Mouse (Mus musculus) heart, postnatal 4 days (tissue): ENCODE data around the gene Card11. TPM values are rescaled to one million over a fixed set of nuclear protein-coding genes. Genes with fewer than 3 reads are reported as not detected.

Experiments
- DNase-seq: peaks from one replicate; pipeline ENCODE4 v3.0.0; 2021
- total RNA-seq, 2 experiments: library from RNA; stranded (reverse); gene quantifications; 2 replicates each; pipeline ENCODE4 v1.2.3; 2021

Card11 gene
- total RNA-seq: under 1 TPM; 0.14 to 0.38 TPM

GRCm38 (mm10) chr5:141000349-141000748 is at the start of gene Card11:
Card11 (minus strand) TSS chr5:141000582.
- no peak for DNase-seq

- DNase-seq: no peak
Measured at GRCm38 (mm10) chr5:141047651-141048218, 47.4 kb upstream of the Card11 start.

- no peak for DNase-seq
Measured at GRCm38 (mm10) chr5:141044976-141045375, 44.6 kb upstream of the Card11 start.

GRCm38 (mm10) chr5:141043654-141044447 is 43.5 kb upstream of the Card11 start:
- no peak for DNase-seq

GRCm38 (mm10) chr5:141042406-141042805 is 42.0 kb upstream of the Card11 start:
- DNase-seq: no peak

- DNase-seq: no peak
Measured at GRCm38 (mm10) chr5:141040846-141041245, 40.5 kb upstream of the Card11 start.

GRCm38 (mm10) chr5:141038342-141038741 is 38.0 kb upstream of the Card11 start:
- DNase-seq: no peak

GRCm38 (mm10) chr5:141035346-141035745 is 35.0 kb upstream of the Card11 start:
- DNase-seq: no peak

GRCm38 (mm10) chr5:141034301-141034700 is 33.9 kb upstream of the Card11 start:
- no peak for DNase-seq

GRCm38 (mm10) chr5:141033001-141033400 is 32.6 kb upstream of the Card11 start:
- DNase-seq: no peak

GRCm38 (mm10) chr5:141029364-141029763 is 29.0 kb upstream of the Card11 start:
- no peak for DNase-seq

- no peak for DNase-seq
Measured at GRCm38 (mm10) chr5:141025635-141026034, 25.3 kb upstream of the Card11 start.

GRCm38 (mm10) chr5:141024435-141024834 is 24.1 kb upstream of the Card11 start:
- no peak for DNase-seq

- DNase-seq: no peak
Measured at GRCm38 (mm10) chr5:141017927-141018700, 17.7 kb upstream of the Card11 start.

GRCm38 (mm10) chr5:141016082-141016481 is 15.7 kb upstream of the Card11 start:
- no peak for DNase-seq

GRCm38 (mm10) chr5:141014216-141014615 is 13.8 kb upstream of the Card11 start:
- no peak for DNase-seq

- DNase-seq: no peak
Measured at GRCm38 (mm10) chr5:141013465-141013864, 13.1 kb upstream of the Card11 start.

GRCm38 (mm10) chr5:141005491-141005890 is 5.1 kb upstream of the Card11 start:
- no peak for DNase-seq

- no peak for DNase-seq
Measured at GRCm38 (mm10) chr5:141004078-141004763, 3.8 kb upstream of the Card11 start.

GRCm38 (mm10) chr5:140999178-140999672 is 1.2 kb downstream of the Card11 start:
- no peak for DNase-seq

- no peak for DNase-seq
Measured at GRCm38 (mm10) chr5:140997767-140998166, 2.6 kb downstream of the Card11 start.
